Mouse (Mus musculus) lung, postnatal 0 days (tissue): ENCODE data around the gene Alppl2.

Experiments used
- CTCF ChIP-seq: IDR thresholded peaks from 2 replicates; pipeline ENCODE4 v1.5.1; 2016; ENCODE audit warnings: antibody characterized with exemption, mild to moderate bottlenecking
- EP300 ChIP-seq: IDR thresholded peaks from 2 replicates; pipeline ENCODE4 v1.6.1; 2016; ENCODE audit warnings: antibody characterized with exemption, mild to moderate bottlenecking, control low read depth

DNA sequence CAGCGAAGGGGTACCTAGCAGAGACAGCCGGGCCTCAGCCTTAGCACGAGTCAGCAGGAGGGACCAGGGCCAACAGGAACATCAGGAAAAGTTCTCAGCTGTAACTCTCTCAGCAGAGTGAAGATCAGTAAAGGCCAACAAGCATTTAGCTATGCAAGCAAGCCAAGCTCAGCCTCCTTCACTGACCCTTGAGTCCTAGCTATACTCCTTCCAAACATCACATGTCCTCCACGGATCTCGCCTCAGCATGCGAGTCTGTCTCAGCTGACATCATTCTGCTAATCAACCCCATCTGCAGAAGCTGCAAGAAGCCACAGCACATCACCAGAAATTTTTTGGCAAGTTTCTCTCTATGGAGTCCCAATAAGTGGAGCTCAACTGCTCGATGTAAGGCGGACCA, 16.0 kb downstream of the Alppl2 start:
- TF ChIP-seq CTCF, result no peak
- no peak for TF ChIP-seq EP300
